Mouse (Mus musculus) CH12.LX (cell line): ENCODE measurements around the gene E330017A01Rik. TPM values are rescaled to one million over a fixed set of nuclear protein-coding genes. Genes with fewer than 3 reads are reported as not detected.

Experiments used
- DNase-seq: peaks from one replicate; pipeline ENCODE4 v3.0.0-alpha.2; 2013; ENCODE audit errors: extremely low read depth
- H3K27ac ChIP-seq: 2 replicates; pipeline ENCODE4 v1.5.1; 2012; ENCODE audit warnings: low read depth, mild to moderate bottlenecking, control low read depth, moderate library complexity; ENCODE audit not compliant: insufficient read depth
- H3K27me3 ChIP-seq: replicated peaks from 2 replicates; pipeline ENCODE3; 2012; ENCODE audit warnings: inconsistent platforms
- H3K36me3 ChIP-seq, 2 experiments: replicated peaks in 1 of 2; 2 replicates each; pipeline versions ENCODE3 to v1.6.1; 2012; ENCODE audit warnings: inconsistent platforms in 1 of 2, low read length in 1 of 2, mild to moderate bottlenecking in 1 of 2, mixed read lengths in 1 of 2, moderate library complexity in 1 of 2; ENCODE audit not compliant: control insufficient read depth in 1 of 2, insufficient read depth in 1 of 2
- H3K4me1 ChIP-seq, 2 experiments: 2 replicates each; pipeline ENCODE4 v1.6.1; 2012; ENCODE audit warnings: inconsistent platforms in 1 of 2, moderate library complexity in 1 of 2; ENCODE audit not compliant: insufficient read depth in 2 of 2, control insufficient read depth in 1 of 2
- H3K4me2 ChIP-seq: 2 replicates; pipeline ENCODE4 v1.6.1; 2012; ENCODE audit warnings: low read depth, mild to moderate bottlenecking, control low read depth; ENCODE audit not compliant: poor library complexity, insufficient read depth, severe bottlenecking
- H3K4me3 ChIP-seq, 3 experiments: fragments of 150-350 bp in 1 of 3; sonication (generic) in 1 of 3; replicated peaks in 1 of 3; 2 replicates each; pipeline versions ENCODE3 to v1.5.1; 2011 to 2012; ENCODE audit warnings: low read depth in 2 of 3, low read length in 2 of 3, mild to moderate bottlenecking in 2 of 3, moderate library complexity in 2 of 3, control low read depth in 1 of 3, improper control_type of control experiment in 1 of 3, inconsistent platforms in 1 of 3, mixed read lengths in 1 of 3; ENCODE audit not compliant: poor library complexity in 1 of 3
- H3K79me2 ChIP-seq: replicated peaks from 2 replicates; pipeline ENCODE4 v1.6.1; 2012; ENCODE audit warnings: mild to moderate bottlenecking, moderate library complexity; ENCODE audit not compliant: control insufficient read depth, poor library complexity, insufficient read depth, severe bottlenecking; ENCODE audit errors: extremely low read depth
- H3K9ac ChIP-seq: 2 replicates; pipeline ENCODE4 v1.6.1; 2012; ENCODE audit warnings: low read depth, mild to moderate bottlenecking, control low read depth, moderate library complexity; ENCODE audit not compliant: insufficient read depth
- H3K9me3 ChIP-seq: replicated peaks from 2 replicates; pipeline ENCODE3; 2012; ENCODE audit warnings: low read length, inconsistent platforms, mixed read lengths
- BHLHE40 ChIP-seq: IDR thresholded peaks from 2 replicates; pipeline ENCODE4 v1.6.1; 2011; ENCODE audit warnings: mild to moderate bottlenecking, low read depth, low read length, improper control_type of control experiment
- CHD2 ChIP-seq: IDR thresholded peaks from 2 replicates; pipeline ENCODE4 v1.6.1; 2011; ENCODE audit warnings: low read length, improper control_type of control experiment
- E2F4 ChIP-seq: IDR thresholded peaks from 2 replicates; pipeline ENCODE4 v1.6.1; 2011; ENCODE audit warnings: low read depth, low read length, improper control_type of control experiment; ENCODE audit not compliant: insufficient replicate concordance
- ELF1 ChIP-seq: IDR thresholded peaks from 2 replicates; pipeline ENCODE4 v1.6.1; 2014; ENCODE audit warnings: low read depth, mild to moderate bottlenecking, inconsistent platforms, low read length, improper control_type of control experiment
- EP300 ChIP-seq: IDR thresholded peaks from 2 replicates; pipeline ENCODE4 v1.6.1; 2011; ENCODE audit warnings: low read length, improper control_type of control experiment
- ETS1 ChIP-seq: conservative IDR thresholded peaks from 2 replicates; pipeline ENCODE4 v1.6.1; 2012; ENCODE audit warnings: low read depth, mild to moderate bottlenecking, inconsistent platforms, low read length, improper control_type of control experiment, moderate library complexity
- GABPA ChIP-seq: IDR thresholded peaks from 2 replicates; pipeline ENCODE4 v1.6.1; 2012; ENCODE audit warnings: low read depth, low read length, improper control_type of control experiment, inconsistent platforms; ENCODE audit not compliant: insufficient replicate concordance
- HCFC1 ChIP-seq: IDR thresholded peaks from 2 replicates; pipeline ENCODE4 v1.6.1; 2012; ENCODE audit warnings: low read depth, mild to moderate bottlenecking, inconsistent platforms, low read length, improper control_type of control experiment
- KAT2A ChIP-seq: IDR thresholded peaks from 2 replicates; pipeline ENCODE4 v1.6.1; 2012; ENCODE audit warnings: low read length, improper control_type of control experiment, inconsistent platforms; ENCODE audit not compliant: insufficient replicate concordance
- MAFK ChIP-seq: IDR thresholded peaks from 2 replicates; pipeline ENCODE4 v1.6.1; 2011; ENCODE audit warnings: low read length, improper control_type of control experiment; ENCODE audit not compliant: insufficient replicate concordance
- MAX ChIP-seq: IDR thresholded peaks from 2 replicates; pipeline ENCODE4 v1.6.1; 2011; ENCODE audit warnings: low read length, improper control_type of control experiment
- MAZ ChIP-seq: IDR thresholded peaks from 2 replicates; pipeline ENCODE4 v1.6.1; 2012; ENCODE audit warnings: low read depth, mild to moderate bottlenecking, inconsistent platforms, low read length, improper control_type of control experiment, moderate library complexity
- MXI1 ChIP-seq: IDR thresholded peaks from 2 replicates; pipeline ENCODE4 v1.6.1; 2011; ENCODE audit warnings: mild to moderate bottlenecking, low read depth, low read length, improper control_type of control experiment
- NELFE ChIP-seq: IDR thresholded peaks from 2 replicates; pipeline ENCODE4 v1.6.1; 2011; ENCODE audit warnings: low read depth, low read length, improper control_type of control experiment
- PAX5 ChIP-seq: IDR thresholded peaks from 2 replicates; pipeline ENCODE4 v1.6.1; 2012; ENCODE audit warnings: low read length, inconsistent platforms, mixed read lengths
- POLR2A ChIP-seq: IDR thresholded peaks from 2 replicates; pipeline ENCODE4 v1.6.1; 2011; ENCODE audit warnings: low read depth, mild to moderate bottlenecking, improper control_type of control experiment, low read length
- POLR2AphosphoS2 ChIP-seq: IDR thresholded peaks from 2 replicates; pipeline ENCODE4 v1.6.1; 2011; ENCODE audit warnings: low read depth, low read length, improper control_type of control experiment
- RAD21 ChIP-seq: IDR thresholded peaks from 2 replicates; pipeline ENCODE4 v1.6.1; 2011; ENCODE audit warnings: low read depth, mild to moderate bottlenecking, low read length, improper control_type of control experiment, moderate library complexity
- SIN3A ChIP-seq: IDR thresholded peaks from 2 replicates; pipeline ENCODE4 v1.6.1; 2012; ENCODE audit warnings: low read length, improper control_type of control experiment, inconsistent platforms
- TCF12 ChIP-seq: IDR thresholded peaks from 2 replicates; pipeline ENCODE4 v1.6.1; 2014; ENCODE audit warnings: low read depth, mild to moderate bottlenecking, inconsistent platforms, low read length, improper control_type of control experiment
- UBTF ChIP-seq: IDR thresholded peaks from 2 replicates; pipeline ENCODE4 v1.6.1; 2012; ENCODE audit warnings: low read depth, mild to moderate bottlenecking, inconsistent platforms, low read length, improper control_type of control experiment, moderate library complexity
- USF2 ChIP-seq: conservative IDR thresholded peaks from 2 replicates; pipeline ENCODE4 v1.6.1; 2011; ENCODE audit warnings: low read depth, low read length, improper control_type of control experiment
- ZKSCAN1 ChIP-seq: IDR thresholded peaks from 2 replicates; pipeline ENCODE4 v1.6.1; 2012; ENCODE audit warnings: low read depth, inconsistent platforms, low read length, improper control_type of control experiment, borderline replicate concordance
- ZMIZ1 ChIP-seq: IDR thresholded peaks from 2 replicates; pipeline ENCODE4 v1.6.1; 2012; ENCODE audit warnings: low read depth, mild to moderate bottlenecking, inconsistent platforms, low read length, improper control_type of control experiment
- ZNF384 ChIP-seq: IDR thresholded peaks from 2 replicates; pipeline ENCODE4 v1.6.1; 2012; ENCODE audit warnings: low read depth, low read length, improper control_type of control experiment, inconsistent platforms
- dilution Hi-C: fragments of 300-500 bp; cut with MboI; formaldehyde crosslinking; loops from 2 replicates; pipeline ENCODE4 v1.14.3; 2020; ENCODE audit warnings: low sequenced_read_pairs; ENCODE audit not compliant: extremely low pct_unique_long_range_greater_than_20kb, extremely low pct_ligation_motif_present
- in situ Hi-C: fragments of 300-500 bp; cut with MboI; formaldehyde crosslinking; loops from 3 replicates; pipeline ENCODE4 v1.14.3; 2019; ENCODE audit warnings: low sequenced_read_pairs, low pct_ligation_motif_present, low pct_unique_long_range_greater_than_20kb, mixed read lengths
- polyA plus RNA-seq: library from polyadenylated mRNA; unstranded; fragments of >175 nt; gene quantifications from 2 replicates; pipeline ENCODE4 v1.2.1, GENCODE M21; 2012; ENCODE audit warnings: low read depth; ENCODE audit not compliant: insufficient read length
- total RNA-seq, 2 experiments: library from RNA; depleted of rRNA; stranded (reverse); fragments of 300-350 nt in 1 of 2; fragments of >200 nt in 1 of 2; gene quantifications; 2 replicates each; pipeline ENCODE4 v1.2.3; 2012 to 2014

Gene E330017A01Rik
- total and polyA plus RNA-seq, 3 experiments, result 0.21 TPM; not detected in 2

- no peak overlapping the region for H3K27ac ChIP-seq
Observed at GRCm38 (mm10) chr16:58656526-58656925, 18.0 kb upstream of the E330017A01Rik start.

GRCm38 (mm10) chr16:58655751-58656150 is 17.2 kb upstream of the E330017A01Rik start:
- peaks cover 2% of the 10 kb centered on the region for H3K27me3 ChIP-seq
- H3K4me2 ChIP-seq, result no peak overlapping the region
- no peaks in the 10 kb centered on the region for H3K79me2 ChIP-seq
- H3K4me3 ChIP-seq, result no peak overlapping the region
- no peaks in the 10 kb centered on the region for H3K4me1 ChIP-seq
- H3K36me3 ChIP-seq, result no peaks in the 10 kb centered on the region
- TF ChIP-seq BHLHE40 (no peak), MAZ (no peak), SIN3A (no peak), RAD21 (no peak), EP300 (no peak), CHD2 (no peak), TCF12 (no peak), POLR2AphosphoS2 (no peak), USF2 (no peak), GABPA (no peak), HCFC1 (no peak), MAFK (no peak), ZNF384 (no peak), PAX5 (no peak), POLR2A (no peak), MXI1 (no peak)
- H3K27ac ChIP-seq, result no peak overlapping the region
- H3K9ac ChIP-seq, result no peak overlapping the region
- DNase-seq, result no peak
- in situ Hi-C loops, result loop anchor here (25.0 kb wide), 2 partner anchors 757 to 993 kb away; partner anchors contain the start of gene Gabrr3
- no peaks in the 10 kb centered on the region for H3K9me3 ChIP-seq
- dilution Hi-C loops, result no loop called here

More at GRCm38 (mm10) chr16:58656526-58656925, 18.0 kb upstream of the E330017A01Rik start:
- dilution Hi-C loops (no loop called here), in situ Hi-C loops (loop anchor here (25.0 kb wide), 2 partner anchors 756 to 994 kb away; partner anchors contain the start of gene Gabrr3)
- no peaks in the 10 kb centered on the region for H3K4me1 ChIP-seq
- TF ChIP-seq ZKSCAN1 (no peak), ZMIZ1 (no peak), TCF12 (no peak), E2F4 (no peak), NELFE (no peak), POLR2AphosphoS2 (no peak), ELF1 (no peak), KAT2A (no peak), UBTF (no peak), ETS1 (no peak), MAX (no peak)
- no peak overlapping the region for H3K4me3 ChIP-seq
- H3K9me3 ChIP-seq, result no peaks in the 10 kb centered on the region
- no peaks in the 10 kb centered on the region for H3K36me3 ChIP-seq
- no peak overlapping the region for H3K4me2 ChIP-seq
- H3K27me3 ChIP-seq, result peaks cover 2% of the 10 kb centered on the region
- no peaks in the 10 kb centered on the region for H3K79me2 ChIP-seq
- DNase-seq, result no peak
- H3K9ac ChIP-seq, result no peak overlapping the region
